Mouse (Mus musculus) left cerebral cortex, adult 2 months (tissue): ENCODE results near the gene Srgap2. TPM values are rescaled to one million over a fixed set of nuclear protein-coding genes. Genes with fewer than 3 reads are reported as not detected.

Experiments
- DNase-seq, 2 experiments: peaks; one replicate each; pipeline ENCODE4 v3.0.0; 2021 to 2022; ENCODE audit warnings: low spot score in 2 of 2, mixed read lengths in 1 of 2; ENCODE audit errors: extremely low spot score in 1 of 2
- H3K27ac ChIP-seq: fragments of 200-600 bp; 2 replicates; pipeline ENCODE4 v1.8.1; 2022
- H3K4me3 ChIP-seq: fragments of 200-600 bp; 2 replicates; pipeline ENCODE4 v1.8.1; 2022
- CTCF ChIP-seq: fragments of 200-600 bp; IDR thresholded peaks from 2 replicates; pipeline ENCODE4 v1.8.1; 2022; ENCODE audit warnings: antibody characterized with exemption, mild to moderate bottlenecking, moderate library complexity
- intact Hi-C: fragments of 180-260 bp; cut with DNase I; formaldehyde crosslinking; loops from one replicate; pipeline ENCODE4 v1.15.1; 2025
- total RNA-seq, 2 experiments: library from RNA; stranded (reverse); gene quantifications; 2 replicates each; pipeline ENCODE4 v1.2.3; 2021

Srgap2 gene
- total RNA-seq, 2 experiments from 2014 or later, result 86.4 to 89.3 TPM

GRCm38 (mm10) chr1:131546798-131547690 is 19.9 kb upstream of the Srgap2 start:
- intact Hi-C loops, result loop anchor here (5.0 kb wide), 1 partner anchor 110 kb away; no protein-coding TSS in a partner anchor

DNA sequence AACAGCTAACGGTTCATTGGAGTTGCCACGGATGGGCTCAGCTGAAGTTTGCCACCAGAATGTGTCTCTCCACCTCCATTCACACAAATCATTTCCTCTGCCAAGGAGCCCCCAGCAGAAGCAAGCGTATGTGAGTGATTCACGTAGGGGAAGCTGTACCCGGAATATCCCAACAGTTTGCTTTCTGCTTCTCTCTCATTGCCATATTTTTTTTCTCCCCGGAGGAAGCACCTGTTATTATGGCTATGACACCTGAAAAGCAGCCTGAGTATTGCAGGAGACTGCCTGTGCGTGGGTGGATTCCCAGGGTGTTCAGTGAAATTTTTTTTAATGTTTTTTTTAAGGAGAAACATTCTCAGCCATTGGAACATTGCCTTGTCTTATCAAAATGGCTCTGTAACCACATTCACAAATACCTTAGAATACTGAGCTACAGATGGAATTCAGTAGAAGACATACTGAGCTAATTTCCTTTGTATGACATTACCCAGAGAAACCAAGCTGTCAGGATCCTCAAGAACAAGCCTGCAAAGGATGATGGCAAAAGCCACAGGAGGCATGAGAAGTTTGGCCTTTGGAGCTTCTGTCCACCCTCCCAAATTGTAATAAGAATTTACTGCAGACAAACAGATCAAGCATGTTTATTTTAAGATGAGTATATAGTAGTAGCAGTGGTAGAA is 16.9 kb upstream of the Srgap2 start:
- no peak for TF ChIP-seq CTCF
- intact Hi-C loops, result no loop called here
- H3K4me3 ChIP-seq, result no peak overlapping the region
- H3K27ac ChIP-seq, result no peak overlapping the region
- DNase-seq, result peak; percentile 20

More at GRCm38 (mm10) chr1:131546798-131547690, 19.9 kb upstream of the Srgap2 start:
- no peak for DNase-seq
- no peak overlapping the region for H3K4me3 ChIP-seq
- no peak for TF ChIP-seq CTCF
- no peak overlapping the region for H3K27ac ChIP-seq

- intact Hi-C loops, result no loop called here
- Histone ChIP-seq H3K27ac (no peak overlapping the region), H3K4me3 (no peak overlapping the region)
- no peak for TF ChIP-seq CTCF
- no peak for DNase-seq
Observed at GRCm38 (mm10) chr1:131541903-131542302, 14.8 kb upstream of the Srgap2 start.

GRCm38 (mm10) chr1:131541431-131541830 is 14.3 kb upstream of the Srgap2 start:
- Histone ChIP-seq H3K4me3 (no peak overlapping the region), H3K27ac (no peak overlapping the region)
- no peak for DNase-seq
- no peak for TF ChIP-seq CTCF
- intact Hi-C loops, result no loop called here

DNA sequence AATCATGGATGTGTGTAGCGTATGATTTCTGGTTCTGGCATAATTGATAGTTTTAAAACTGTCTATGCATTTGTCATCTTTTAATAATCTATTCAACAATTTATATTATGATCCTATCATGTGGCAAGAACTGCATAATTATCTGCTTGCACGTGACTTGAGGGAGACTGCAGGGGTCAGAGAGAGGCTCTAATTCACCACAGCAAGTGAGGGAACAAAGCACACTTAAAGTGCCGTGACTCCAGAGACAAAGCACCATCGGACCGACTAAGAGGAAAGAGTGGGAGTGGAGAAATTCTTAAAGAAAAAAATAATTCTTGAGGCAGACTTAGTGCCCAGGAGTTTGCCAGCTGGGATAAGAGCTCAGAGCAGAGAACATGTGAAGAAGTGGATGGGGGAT is 13.6 kb upstream of the Srgap2 start:
- intact Hi-C loops, result no loop called here
- no peak overlapping the region for H3K4me3 ChIP-seq
- TF ChIP-seq CTCF, result no peak
- DNase-seq, result no peak
- no peak overlapping the region for H3K27ac ChIP-seq

- no peak for TF ChIP-seq CTCF
- intact Hi-C loops, result no loop called here
- no peak for DNase-seq
- H3K27ac ChIP-seq, result no peak overlapping the region
- H3K4me3 ChIP-seq, result no peak overlapping the region
Observed at GRCm38 (mm10) chr1:131539771-131540170, 12.6 kb upstream of the Srgap2 start.

- intact Hi-C loops, result loop anchor here (5.0 to 10.0 kb wide), 3 partner anchors 46 to 236 kb away; no protein-coding TSS in a partner anchor
- H3K4me3 ChIP-seq, result peak overlapping the region; percentile 66
- no peak for TF ChIP-seq CTCF
- DNase-seq, result no peak
- H3K27ac ChIP-seq, result peak overlapping the region; percentile 29
Observed at GRCm38 (mm10) chr1:131528561-131529166, 1.5 kb upstream of the Srgap2 start.

GRCm38 (mm10) chr1:131528081-131528507 is 942 bp upstream of the Srgap2 start:
- intact Hi-C loops, result loop anchor here (5.0 to 10.0 kb wide), 3 partner anchors 46 to 236 kb away; no protein-coding TSS in a partner anchor
- peak overlapping the region; percentile 66 for H3K4me3 ChIP-seq
- peak; percentile 35 to 54 for DNase-seq
- TF ChIP-seq CTCF, result no peak
- H3K27ac ChIP-seq, result peak overlapping the region; percentile 29

DNA sequence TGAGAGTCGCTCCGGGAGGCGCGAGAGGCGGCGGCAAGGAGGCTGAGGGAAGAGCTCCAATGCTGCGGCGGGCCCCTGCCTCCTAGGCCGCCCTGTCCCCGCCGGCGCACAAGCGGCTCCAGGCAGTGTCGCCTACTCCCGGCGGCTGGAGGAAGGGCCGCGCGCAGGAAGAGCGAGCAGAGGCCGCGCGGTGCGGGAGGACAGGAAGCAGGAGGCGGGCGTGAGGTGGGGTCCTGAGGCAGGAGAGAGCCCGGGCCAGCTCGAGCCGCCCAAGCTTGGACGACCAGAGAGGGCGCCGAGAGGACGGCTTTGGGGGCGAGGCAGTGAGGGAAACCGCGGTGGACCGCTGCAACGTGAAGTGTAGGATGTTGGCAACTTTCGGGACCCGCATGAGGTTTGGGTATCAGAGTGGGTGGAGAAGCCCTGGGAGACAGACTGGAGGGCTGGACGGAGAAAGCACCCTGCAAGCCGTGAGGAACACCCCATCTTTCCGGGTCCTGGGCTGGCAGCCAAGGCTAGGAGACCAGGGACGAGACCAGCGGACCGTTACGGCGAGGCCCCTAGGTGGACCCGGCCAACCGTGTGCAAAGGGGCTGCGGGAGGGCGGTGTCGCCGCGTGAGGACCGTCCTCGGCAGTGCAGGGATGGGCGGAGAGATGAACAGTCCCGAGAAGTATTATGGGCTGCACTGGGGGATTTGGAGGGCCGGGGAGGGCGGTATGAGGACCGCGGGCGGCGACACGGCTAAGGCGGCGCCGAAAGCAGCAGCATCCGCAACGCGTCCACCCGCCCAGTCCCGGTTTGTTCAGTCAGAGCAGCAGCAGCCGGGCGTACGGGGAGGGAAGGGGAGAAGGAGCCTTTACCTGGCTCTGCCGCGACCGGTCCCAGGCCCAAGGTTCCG is 531 bp downstream of the Srgap2 start:
- TF ChIP-seq CTCF, result peak; percentile 25
- H3K4me3 ChIP-seq, result peak overlapping the region; percentile 92
- peak; percentile 64 to 68 for DNase-seq
- peak overlapping the region; percentile 96 for H3K27ac ChIP-seq
- intact Hi-C loops, result loop anchor here (2.0 to 10.0 kb wide), 4 partner anchors 44 to 234 kb away; no protein-coding TSS in a partner anchor

DNA sequence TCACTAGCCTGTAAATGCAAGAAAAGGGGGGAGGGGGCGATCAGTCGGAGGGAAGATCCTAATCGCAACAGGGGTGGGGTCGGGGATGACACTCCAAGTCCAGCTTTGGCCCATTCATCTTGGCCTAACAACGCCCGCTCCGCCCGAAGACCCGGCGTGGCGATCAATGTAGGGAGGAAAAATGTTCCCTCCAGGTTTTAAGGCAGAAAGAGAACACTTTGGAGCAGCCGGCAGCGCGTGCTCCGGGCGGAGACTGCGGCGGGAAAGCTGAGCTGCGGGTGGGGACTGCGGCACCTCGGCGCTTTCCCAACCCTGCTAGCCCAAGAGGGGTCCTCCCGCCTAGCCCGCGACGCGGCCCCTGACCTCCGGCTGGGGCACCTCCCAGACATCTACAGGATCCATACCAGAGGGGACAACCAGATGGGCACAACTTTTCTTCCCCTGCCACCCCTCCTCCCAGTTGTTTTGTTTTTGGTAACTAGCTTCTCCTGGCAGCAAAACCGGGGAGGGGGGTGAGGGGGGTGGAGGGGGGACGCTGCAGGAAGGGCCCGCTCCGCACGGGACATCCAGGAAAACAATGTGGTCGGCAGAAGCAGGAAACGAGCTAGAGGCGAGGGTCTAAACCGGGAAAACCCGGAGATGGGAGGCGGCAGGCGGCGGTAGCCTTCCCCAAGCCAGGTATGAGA is 1.4 kb downstream of the Srgap2 start:
- no peak for TF ChIP-seq CTCF
- peak overlapping the region; percentile 92 for H3K4me3 ChIP-seq
- peak; percentile 46 to 52 for DNase-seq
- peak overlapping the region; percentile 96 for H3K27ac ChIP-seq
- intact Hi-C loops, result loop anchor here (2.0 to 10.0 kb wide), 4 partner anchors 43 to 233 kb away; no protein-coding TSS in a partner anchor
